Mouse (Mus musculus): ENCODE results near the gene Notch3. TPM values are rescaled to one million over a fixed set of nuclear protein-coding genes. Genes with fewer than 3 reads are reported as not detected.

The Notch3 gene
- polyA plus RNA-seq, 1 experiment from 2014 or later, result 15.9 TPM

- Histone ChIP-seq H3K27ac (ENCODE audit: low read depth, low read length) (no peak overlapping the region), H3K9me3 (ENCODE audit: control insufficient read depth, low read length) (no peaks in the 10 kb centered on the region), H3K36me3 (ENCODE audit: control insufficient read depth, insufficient read depth, low read length) (no peaks in the 10 kb centered on the region), H3K9ac (ENCODE audit: low read depth, low read length) (no peak overlapping the region), H3K4me2 (replicated peaks; ENCODE audit: low read depth, low read length) (no peak overlapping the region), H3K27me3 (ENCODE audit: control insufficient read depth, insufficient read depth, low read length) (no peaks in the 10 kb centered on the region), H3K4me1 (ENCODE audit: control insufficient read depth, insufficient read depth, low read length) (no peaks in the 10 kb centered on the region), H3K4me3 (ENCODE audit: low read length) (no peak overlapping the region)
- ATAC-seq (ENCODE audit: low FRiP score, low TSS enrichment), result peak; percentile 60; the same call in 1 of the 2 replicates
- 6% methylated on average over 2 of the region's 2 CpGs for WGBS
These were observed 91.5 kb downstream of the Notch3 start for GRCm38 (mm10) chr17:32075164-32075563.

- H3K4me2 ChIP-seq (replicated peaks; ENCODE audit: low read depth, low read length), result no peak overlapping the region
- no peaks in the 10 kb centered on the region for H3K27me3 ChIP-seq (ENCODE audit: control insufficient read depth, insufficient read depth, low read length)
- H3K9ac ChIP-seq (ENCODE audit: low read depth, low read length), result no peak overlapping the region
- H3K36me3 ChIP-seq (ENCODE audit: control insufficient read depth, insufficient read depth, low read length), result no peaks in the 10 kb centered on the region
- H3K9me3 ChIP-seq (ENCODE audit: control insufficient read depth, low read length), result peaks cover 4% of the 10 kb centered on the region; the same call in 1 of the 2 replicates
- 64% methylated on average over 4 of the region's 4 CpGs for WGBS
- H3K4me1 ChIP-seq (ENCODE audit: control insufficient read depth, insufficient read depth, low read length), result no peaks in the 10 kb centered on the region
- no peak for ATAC-seq (ENCODE audit: low FRiP score, low TSS enrichment)
- H3K4me3 ChIP-seq (ENCODE audit: low read length), result no peak overlapping the region
- H3K27ac ChIP-seq (ENCODE audit: low read depth, low read length), result no peak overlapping the region
These were observed 92.0 kb downstream of the Notch3 start for GRCm38 (mm10) chr17:32074658-32075057.

- Histone ChIP-seq H3K4me3 (ENCODE audit: low read length) (no peak overlapping the region), H3K27me3 (ENCODE audit: control insufficient read depth, insufficient read depth, low read length) (no peaks in the 10 kb centered on the region), H3K9me3 (ENCODE audit: control insufficient read depth, low read length) (peaks cover 4% of the 10 kb centered on the region; the same call in 1 of the 2 replicates), H3K9ac (ENCODE audit: low read depth, low read length) (no peak overlapping the region), H3K27ac (ENCODE audit: low read depth, low read length) (no peak overlapping the region), H3K4me1 (ENCODE audit: control insufficient read depth, insufficient read depth, low read length) (no peaks in the 10 kb centered on the region), H3K36me3 (ENCODE audit: control insufficient read depth, insufficient read depth, low read length) (no peaks in the 10 kb centered on the region), H3K4me2 (replicated peaks; ENCODE audit: low read depth, low read length) (no peak overlapping the region)
- peak; percentile 17; the same call in 1 of the 2 replicates for ATAC-seq (ENCODE audit: low FRiP score, low TSS enrichment)
- 0% methylated on average over 2 of the region's 2 CpGs for WGBS
These were observed 93.3 kb downstream of the Notch3 start for GRCm38 (mm10) chr17:32073359-32073758.

Other genes starting within 250 kb of the Notch3 start
- 64.4 and 77.5 TPM in 2 replicates for gene Rrp1b, start 130.8 kb downstream of the Notch3 start, polyA plus RNA-seq (2014; fragmentation: Nextera tagmentation; extraction: Ambion mirVana)
- gene Hsf2bp, start 130.5 kb downstream of the Notch3 start, polyA plus RNA-seq (2014; fragmentation: Nextera tagmentation; extraction: Ambion mirVana), result 0.21 and 0.95 TPM in 2 replicates
- gene Ephx3, start 22.7 kb upstream of the Notch3 start, polyA plus RNA-seq (2014; fragmentation: Nextera tagmentation; extraction: Ambion mirVana), result 0.10 TPM in 1 of 2 replicates, not detected in the other
- gene Brd4, start 117.9 kb upstream of the Notch3 start, polyA plus RNA-seq (2014; fragmentation: Nextera tagmentation; extraction: Ambion mirVana), result 94.5 and 132 TPM in 2 replicates
- gene Akap8, start 154.4 kb upstream of the Notch3 start, polyA plus RNA-seq (2014; fragmentation: Nextera tagmentation; extraction: Ambion mirVana), result 60.6 and 62.7 TPM in 2 replicates
- 81.7 and 93.7 TPM in 2 replicates for gene Akap8l, start 183.8 kb upstream of the Notch3 start, polyA plus RNA-seq (2014; fragmentation: Nextera tagmentation; extraction: Ambion mirVana)
- gene Wiz, start 222.6 kb upstream of the Notch3 start, polyA plus RNA-seq (2014; fragmentation: Nextera tagmentation; extraction: Ambion mirVana), result 26.6 and 37.2 TPM in 2 replicates
- 0.20 and 0.26 TPM in 2 replicates for gene Rasal3, start 236.7 kb upstream of the Notch3 start, polyA plus RNA-seq (2014; fragmentation: Nextera tagmentation; extraction: Ambion mirVana)